Mouse (Mus musculus): Measurements from ENCODE around the gene Znrf4. TPM values are rescaled to one million over a fixed set of nuclear protein-coding genes. Genes with fewer than 3 reads are reported as not detected.

Znrf4 gene
- polyA plus RNA-seq, 1 experiment from 2014 or later = not detected

GRCm38 (mm10) chr17:56550784-56551475 lies 38.7 kb upstream of the Znrf4 start:
- 75% methylated on average over 12 of the region's 12 CpGs for WGBS
- Histone ChIP-seq H3K4me2 (ENCODE audit: low read depth, low read length) (no peak overlapping the region), H3K4me1 (ENCODE audit: control insufficient read depth, insufficient read depth, low read length) (no peaks in the 10 kb centered on the region), H3K4me3 (ENCODE audit: low read depth, low read length) (no peak overlapping the region), H3K27me3 (replicated peaks; ENCODE audit: control insufficient read depth, insufficient read depth, low read length) (no peaks in the 10 kb centered on the region), H3K36me3 (ENCODE audit: control insufficient read depth, insufficient read depth, low read length) (no peaks in the 10 kb centered on the region), H3K27ac (replicated peaks; ENCODE audit: low read depth, low read length) (no peak overlapping the region), H3K9me3 (ENCODE audit: control insufficient read depth, low read length) (no peaks in the 10 kb centered on the region), H3K9ac (ENCODE audit: low read depth, low read length) (no peak overlapping the region)
- DNase-seq (ENCODE audit: low spot score) = no peak
- no peak for ATAC-seq (ENCODE audit: low read depth)

GRCm38 (mm10) chr17:56548605-56549105 lies 36.4 kb upstream of the Znrf4 start:
- H3K4me3 ChIP-seq (ENCODE audit: low read depth, low read length) = no peak overlapping the region
- no peaks in the 10 kb centered on the region for H3K9me3 ChIP-seq (ENCODE audit: control insufficient read depth, low read length)
- DNase-seq (ENCODE audit: low spot score) (no peak), ATAC-seq (ENCODE audit: low read depth) (no peak)
- H3K4me2 ChIP-seq (ENCODE audit: low read depth, low read length) = no peak overlapping the region
- no peak overlapping the region for H3K9ac ChIP-seq (ENCODE audit: low read depth, low read length)
- no peaks in the 10 kb centered on the region for H3K4me1 ChIP-seq (ENCODE audit: control insufficient read depth, insufficient read depth, low read length)
- WGBS = 21% methylated on average over 4 of the region's 4 CpGs
- no peaks in the 10 kb centered on the region for H3K36me3 ChIP-seq (ENCODE audit: control insufficient read depth, insufficient read depth, low read length)
- no peaks in the 10 kb centered on the region for H3K27me3 ChIP-seq (replicated peaks; ENCODE audit: control insufficient read depth, insufficient read depth, low read length)
- no peak overlapping the region for H3K27ac ChIP-seq (replicated peaks; ENCODE audit: low read depth, low read length)

GRCm38 (mm10) chr17:56547846-56548604 lies 35.8 kb upstream of the Znrf4 start:
- Histone ChIP-seq H3K4me1 (ENCODE audit: control insufficient read depth, insufficient read depth, low read length) (no peaks in the 10 kb centered on the region), H3K9ac (ENCODE audit: low read depth, low read length) (no peak overlapping the region), H3K27me3 (replicated peaks; ENCODE audit: control insufficient read depth, insufficient read depth, low read length) (no peaks in the 10 kb centered on the region), H3K4me2 (ENCODE audit: low read depth, low read length) (no peak overlapping the region), H3K4me3 (ENCODE audit: low read depth, low read length) (no peak overlapping the region), H3K36me3 (ENCODE audit: control insufficient read depth, insufficient read depth, low read length) (no peaks in the 10 kb centered on the region), H3K27ac (replicated peaks; ENCODE audit: low read depth, low read length) (no peak overlapping the region), H3K9me3 (ENCODE audit: control insufficient read depth, low read length) (no peaks in the 10 kb centered on the region)
- ATAC-seq (ENCODE audit: low read depth) (no peak), DNase-seq (ENCODE audit: low spot score) (no peak)
- WGBS = 71% methylated on average over 9 of the region's 9 CpGs

DNA sequence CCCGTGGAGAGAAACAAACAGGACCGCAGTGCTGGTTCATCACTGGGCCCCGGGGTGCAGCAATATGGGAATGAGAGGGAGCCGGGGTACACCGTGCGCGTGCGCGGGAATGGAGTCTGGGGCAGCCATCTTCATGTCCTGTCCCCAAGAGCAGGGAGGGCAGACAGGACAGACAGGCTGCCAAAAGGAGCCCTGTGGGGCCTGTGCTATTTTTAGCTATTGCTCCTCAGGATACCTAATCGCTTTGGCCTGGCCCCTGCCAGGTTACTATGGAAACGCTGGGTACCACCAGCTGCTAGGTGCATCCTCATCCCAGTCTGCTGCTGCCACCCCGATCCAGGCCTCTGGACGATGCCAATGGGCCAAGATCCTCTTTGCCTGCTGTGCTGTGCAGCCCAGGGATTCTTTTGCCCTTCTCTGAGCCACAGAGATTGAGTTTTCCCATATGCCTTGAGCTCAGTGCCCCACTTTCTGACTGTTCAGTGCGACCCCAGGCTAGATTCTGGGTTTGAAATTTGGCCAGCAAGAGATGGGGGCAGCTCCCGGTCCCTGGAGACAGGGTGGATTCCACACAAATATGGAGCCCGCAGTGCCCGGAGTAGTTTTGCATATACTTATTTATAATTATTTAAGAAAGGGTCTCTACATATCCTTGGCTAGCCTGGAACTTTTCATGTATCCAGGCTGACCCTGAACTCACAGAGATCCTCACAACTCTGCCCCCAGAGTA lies 35.0 kb upstream of the Znrf4 start:
- Histone ChIP-seq H3K4me1 (ENCODE audit: control insufficient read depth, insufficient read depth, low read length) (no peaks in the 10 kb centered on the region), H3K9me3 (ENCODE audit: control insufficient read depth, low read length) (no peaks in the 10 kb centered on the region), H3K9ac (ENCODE audit: low read depth, low read length) (no peak overlapping the region), H3K27me3 (replicated peaks; ENCODE audit: control insufficient read depth, insufficient read depth, low read length) (no peaks in the 10 kb centered on the region), H3K36me3 (ENCODE audit: control insufficient read depth, insufficient read depth, low read length) (no peaks in the 10 kb centered on the region), H3K27ac (replicated peaks; ENCODE audit: low read depth, low read length) (no peak overlapping the region), H3K4me3 (ENCODE audit: low read depth, low read length) (no peak overlapping the region), H3K4me2 (ENCODE audit: low read depth, low read length) (no peak overlapping the region)
- WGBS = 60% methylated on average over 17 of the region's 17 CpGs
- ATAC-seq (ENCODE audit: low read depth) (peak; percentile 12; the same call in 1 of the 2 replicates), DNase-seq (ENCODE audit: low spot score) (no peak)

DNA sequence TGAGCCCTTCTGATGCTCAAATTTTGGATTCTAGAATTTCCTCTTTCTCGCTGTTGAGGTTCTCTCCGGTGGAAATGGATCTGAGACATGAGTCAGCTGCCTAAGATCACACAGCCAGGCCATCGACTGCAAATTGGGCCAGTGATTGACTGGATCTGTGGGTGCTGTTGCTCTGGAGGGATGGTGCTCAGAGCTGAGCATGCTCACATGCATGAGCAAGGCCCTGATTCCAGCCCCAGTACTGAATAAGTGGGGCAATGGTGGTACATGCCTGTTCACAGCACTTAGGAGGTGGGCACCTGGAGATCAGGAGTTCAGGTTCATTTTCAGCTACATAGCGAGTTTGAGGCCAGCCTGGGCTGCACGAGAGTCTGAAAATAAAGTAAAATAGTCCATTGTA lies 34.3 kb upstream of the Znrf4 start:
- Histone ChIP-seq H3K27me3 (replicated peaks; ENCODE audit: control insufficient read depth, insufficient read depth, low read length) (no peaks in the 10 kb centered on the region), H3K9me3 (ENCODE audit: control insufficient read depth, low read length) (no peaks in the 10 kb centered on the region), H3K9ac (ENCODE audit: low read depth, low read length) (no peak overlapping the region), H3K4me3 (ENCODE audit: low read depth, low read length) (no peak overlapping the region), H3K4me1 (ENCODE audit: control insufficient read depth, insufficient read depth, low read length) (no peaks in the 10 kb centered on the region), H3K36me3 (ENCODE audit: control insufficient read depth, insufficient read depth, low read length) (no peaks in the 10 kb centered on the region), H3K4me2 (ENCODE audit: low read depth, low read length) (no peak overlapping the region), H3K27ac (replicated peaks; ENCODE audit: low read depth, low read length) (no peak overlapping the region)
- ATAC-seq (ENCODE audit: low read depth) = no peak
- no peak for DNase-seq (ENCODE audit: low spot score)
- WGBS = 78% methylated on average over 5 of the region's 5 CpGs

DNA sequence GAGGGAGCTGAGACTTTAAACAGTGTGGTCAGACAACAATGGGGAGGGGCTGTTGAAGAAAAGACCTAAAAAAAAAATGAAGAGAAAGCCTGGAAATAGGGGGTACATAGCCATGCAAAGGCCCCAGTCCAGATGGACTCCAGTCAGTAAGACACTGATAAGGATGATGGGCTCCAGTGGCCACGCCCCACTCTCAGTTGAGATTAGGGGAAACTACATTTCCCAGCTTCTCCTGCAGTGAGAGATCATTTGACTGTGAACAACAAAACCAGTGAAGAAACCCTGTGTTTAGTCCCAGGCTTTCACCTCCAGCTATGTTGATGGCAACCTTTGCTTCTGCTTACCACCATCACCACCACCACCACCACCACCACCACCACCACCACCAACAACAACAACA lies 33.7 kb upstream of the Znrf4 start:
- no peak for DNase-seq (ENCODE audit: low spot score)
- no peak overlapping the region for H3K4me2 ChIP-seq (ENCODE audit: low read depth, low read length)
- no peaks in the 10 kb centered on the region for H3K36me3 ChIP-seq (ENCODE audit: control insufficient read depth, insufficient read depth, low read length)
- no peak overlapping the region for H3K9ac ChIP-seq (ENCODE audit: low read depth, low read length)
- H3K4me1 ChIP-seq (ENCODE audit: control insufficient read depth, insufficient read depth, low read length) = no peaks in the 10 kb centered on the region
- H3K27me3 ChIP-seq (replicated peaks; ENCODE audit: control insufficient read depth, insufficient read depth, low read length) = no peaks in the 10 kb centered on the region
- ATAC-seq (ENCODE audit: low read depth) = no peak
- no peaks in the 10 kb centered on the region for H3K9me3 ChIP-seq (ENCODE audit: control insufficient read depth, low read length)
- WGBS = 62% methylated on average over 1 of the region's 1 CpGs
- H3K27ac ChIP-seq (replicated peaks; ENCODE audit: low read depth, low read length) = no peak overlapping the region
- no peak overlapping the region for H3K4me3 ChIP-seq (ENCODE audit: low read depth, low read length)

DNA sequence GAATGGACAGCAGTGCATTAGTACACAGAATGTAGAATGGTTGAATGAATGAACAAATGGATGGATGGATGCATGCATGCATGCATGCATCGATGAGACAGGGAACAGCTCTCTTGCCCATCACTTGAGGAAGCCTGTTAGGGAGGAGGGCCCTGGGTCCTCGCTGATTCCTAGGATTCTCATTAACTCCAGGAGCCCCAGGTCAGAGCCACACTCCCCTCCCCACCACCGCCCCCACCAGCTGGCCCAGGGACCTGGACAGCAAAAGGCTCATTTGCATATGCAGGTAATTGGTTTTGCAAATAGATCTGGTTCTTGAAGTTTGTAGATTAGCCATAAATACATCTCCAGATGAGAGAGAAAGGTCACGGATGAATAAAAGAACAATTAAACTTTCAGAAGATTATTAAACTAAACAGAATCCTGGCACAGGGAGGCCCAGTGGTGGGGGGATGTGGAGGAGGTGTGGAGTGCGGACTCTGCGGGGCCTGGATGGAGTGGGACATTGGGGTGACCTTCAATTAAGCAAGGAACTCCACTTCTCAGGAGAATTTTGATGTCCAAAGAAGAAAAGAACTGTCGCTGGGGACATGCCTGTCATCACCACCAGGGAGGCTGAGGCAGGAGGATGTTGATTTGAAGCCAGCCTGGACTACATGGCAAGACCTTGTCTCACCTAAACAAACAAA lies 32.6 kb upstream of the Znrf4 start:
- DNase-seq (ENCODE audit: low spot score) (no peak), ATAC-seq (ENCODE audit: low read depth) (no peak)
- 78% methylated on average over 7 of the region's 7 CpGs for WGBS
- H3K4me1 ChIP-seq (ENCODE audit: control insufficient read depth, insufficient read depth, low read length) = no peaks in the 10 kb centered on the region
- H3K9ac ChIP-seq (ENCODE audit: low read depth, low read length) = no peak overlapping the region
- H3K36me3 ChIP-seq (ENCODE audit: control insufficient read depth, insufficient read depth, low read length) = no peaks in the 10 kb centered on the region
- no peak overlapping the region for H3K4me3 ChIP-seq (ENCODE audit: low read depth, low read length)
- H3K4me2 ChIP-seq (ENCODE audit: low read depth, low read length) = no peak overlapping the region
- no peak overlapping the region for H3K27ac ChIP-seq (replicated peaks; ENCODE audit: low read depth, low read length)
- H3K9me3 ChIP-seq (ENCODE audit: control insufficient read depth, low read length) = no peaks in the 10 kb centered on the region
- no peaks in the 10 kb centered on the region for H3K27me3 ChIP-seq (replicated peaks; ENCODE audit: control insufficient read depth, insufficient read depth, low read length)

DNA sequence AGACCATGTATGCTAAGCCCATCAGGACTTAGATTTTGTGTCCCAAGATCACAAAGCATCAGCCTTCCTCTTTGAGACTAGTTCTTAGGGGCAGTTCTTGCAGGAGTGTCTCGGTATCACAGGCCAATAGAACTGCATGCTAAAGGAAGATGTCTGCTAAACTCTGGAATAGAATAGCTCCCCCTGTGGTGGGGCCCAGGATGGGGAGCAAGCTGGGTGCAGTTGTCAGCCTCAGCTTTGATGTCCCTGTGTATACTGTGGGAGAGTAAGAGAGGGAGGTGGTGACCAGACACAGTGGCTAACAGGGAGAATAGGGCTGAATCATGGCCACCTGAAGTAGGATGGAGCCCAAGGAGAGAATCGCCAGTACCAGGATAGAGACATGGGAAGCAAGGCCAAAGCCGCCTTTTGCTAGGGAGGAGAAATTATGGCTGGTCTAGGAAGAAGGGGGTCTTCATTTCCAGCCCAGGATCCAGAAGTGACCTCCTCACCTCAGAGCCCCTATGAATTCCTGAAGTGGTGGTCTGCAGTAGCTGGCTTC lies 31.5 kb upstream of the Znrf4 start:
- H3K27me3 ChIP-seq (replicated peaks; ENCODE audit: control insufficient read depth, insufficient read depth, low read length) = no peaks in the 10 kb centered on the region
- WGBS = 84% methylated on average over 3 of the region's 3 CpGs
- no peaks in the 10 kb centered on the region for H3K4me1 ChIP-seq (ENCODE audit: control insufficient read depth, insufficient read depth, low read length)
- H3K9ac ChIP-seq (ENCODE audit: low read depth, low read length) = no peak overlapping the region
- H3K9me3 ChIP-seq (ENCODE audit: control insufficient read depth, low read length) = no peaks in the 10 kb centered on the region
- no peak overlapping the region for H3K4me3 ChIP-seq (ENCODE audit: low read depth, low read length)
- no peak overlapping the region for H3K27ac ChIP-seq (replicated peaks; ENCODE audit: low read depth, low read length)
- DNase-seq (ENCODE audit: low spot score) = no peak
- no peak for ATAC-seq (ENCODE audit: low read depth)
- H3K36me3 ChIP-seq (ENCODE audit: control insufficient read depth, insufficient read depth, low read length) = no peaks in the 10 kb centered on the region
- no peak overlapping the region for H3K4me2 ChIP-seq (ENCODE audit: low read depth, low read length)
